Mouse (Mus musculus): ENCODE data around the gene Adrm1.

DNA sequence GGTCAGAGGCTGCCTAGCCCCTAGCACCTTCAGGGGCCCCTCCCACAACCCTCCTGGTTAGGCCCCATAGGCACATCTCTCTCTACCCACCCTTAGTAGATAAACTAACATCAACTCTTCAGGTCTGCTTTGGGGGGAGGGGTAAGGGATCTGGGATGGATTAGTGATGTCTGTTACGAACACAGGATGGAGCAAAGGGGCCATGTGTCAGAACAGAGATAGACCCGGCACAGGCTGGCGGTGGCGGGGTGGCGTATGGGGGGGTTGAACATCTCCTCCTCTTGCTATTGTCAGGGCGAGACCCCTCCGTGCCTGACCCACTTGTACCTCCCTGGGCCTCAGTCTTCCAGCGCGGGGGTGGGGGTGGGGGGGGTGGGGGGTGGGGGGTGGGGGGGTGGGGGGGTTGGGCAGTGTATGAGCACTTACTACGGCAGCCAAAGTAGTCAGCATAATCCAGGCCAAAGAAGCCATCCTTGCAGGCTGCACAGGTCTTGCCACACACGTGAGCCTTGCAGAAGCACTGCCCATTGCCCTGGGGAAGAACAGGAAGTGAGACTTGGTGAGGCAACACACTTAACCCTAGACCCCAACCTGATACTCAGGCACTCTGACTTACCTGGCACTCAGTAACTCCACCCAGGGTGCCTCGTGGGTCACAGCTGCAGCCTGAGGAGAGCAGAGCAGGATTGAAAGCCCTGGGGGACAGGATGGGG is 25.5 kb downstream of the Adrm1 start:
- no peak for TF ChIP-seq CTCF (IDR thresholded peaks at IDR 0.05; ENCODE audit: extremely low read depth, insufficient read length, insufficient replicate concordance, low read depth, low read length)
- TF ChIP-seq POLR2A (IDR thresholded peaks at IDR 0.05; ENCODE audit: low read depth, low read length): no peak
